Mouse (Mus musculus) intestine, embryonic 14.5 days (tissue): ENCODE results near the gene Cmtr2. TPM values are rescaled to one million over a fixed set of nuclear protein-coding genes. Genes with fewer than 3 reads are reported as not detected.

Experiments used
- ATAC-seq: fragments of 200-750 bp; cut with Nextera tagmentation; replicated peaks from 2 replicates; pipeline ENCODE4 v1.8.0; 2017; ENCODE audit warnings: low read depth, moderate number of reproducible peaks, moderate TSS enrichment, moderate library complexity; ENCODE audit not compliant: low FRiP score, low TSS enrichment
- DNase-seq: peaks from one replicate; pipeline ENCODE4 v3.0.0-alpha.2; 2018; ENCODE audit warnings: low spot score
- H3K27ac ChIP-seq: fragments of 300-500 bp; sonication (generic); 2 replicates; pipeline ENCODE4 v1.5.1; 2014; ENCODE audit warnings: low read depth, mild to moderate bottlenecking, control low read depth
- H3K27me3 ChIP-seq: fragments of 300-500 bp; sonication (generic); replicated peaks from 2 replicates; pipeline ENCODE4 v1.6.1; 2014; ENCODE audit warnings: low read length, control low read depth; ENCODE audit not compliant: control insufficient read depth, insufficient read depth
- H3K36me3 ChIP-seq: fragments of 300-500 bp; sonication (generic); 2 replicates; pipeline ENCODE4 v1.6.1; 2014; ENCODE audit warnings: low read length, control low read depth; ENCODE audit not compliant: control insufficient read depth, insufficient read depth
- H3K4me1 ChIP-seq: fragments of 300-500 bp; sonication (generic); replicated peaks from 2 replicates; pipeline ENCODE4 v1.6.1; 2014; ENCODE audit warnings: low read length, control low read depth, mixed read lengths; ENCODE audit not compliant: control insufficient read depth, insufficient read depth
- H3K4me2 ChIP-seq: fragments of 300-500 bp; sonication (generic); 2 replicates; pipeline ENCODE4 v1.6.1; 2014; ENCODE audit warnings: low read length
- H3K4me3 ChIP-seq: fragments of 300-500 bp; sonication (generic); 2 replicates; pipeline ENCODE4 v1.5.1; 2014; ENCODE audit warnings: low read depth, low read length, control low read depth, mixed read lengths
- H3K9ac ChIP-seq: fragments of 300-500 bp; sonication (generic); 2 replicates; pipeline ENCODE4 v1.6.1; 2014; ENCODE audit warnings: mild to moderate bottlenecking, low read length
- H3K9me3 ChIP-seq: fragments of 300-500 bp; sonication (generic); 2 replicates; pipeline ENCODE4 v1.6.1; 2016; ENCODE audit warnings: low read length, control low read depth; ENCODE audit not compliant: control insufficient read depth
- WGBS: fragments of 180-500 bp; shearing (Covaris S2); extraction: QIAGEN DNeasy Blood & Tissue Kit; methylation state at CpG from one replicate; pipeline ENCODE4 v1.1.7; 2014; 5-methylcytosine and 5-hydroxymethylcytosine counted together
- polyA plus RNA-seq: library from polyadenylated mRNA; unstranded; fragments of >200 nt; fragmentation: Nextera tagmentation; extraction: Ambion mirVana; gene quantifications from 2 replicates; pipeline ENCODE4 v1.2.1, GENCODE M21; 2014

Cmtr2 gene
- polyA plus RNA-seq, 1 experiment from 2014 or later = 9.4 TPM

DNA sequence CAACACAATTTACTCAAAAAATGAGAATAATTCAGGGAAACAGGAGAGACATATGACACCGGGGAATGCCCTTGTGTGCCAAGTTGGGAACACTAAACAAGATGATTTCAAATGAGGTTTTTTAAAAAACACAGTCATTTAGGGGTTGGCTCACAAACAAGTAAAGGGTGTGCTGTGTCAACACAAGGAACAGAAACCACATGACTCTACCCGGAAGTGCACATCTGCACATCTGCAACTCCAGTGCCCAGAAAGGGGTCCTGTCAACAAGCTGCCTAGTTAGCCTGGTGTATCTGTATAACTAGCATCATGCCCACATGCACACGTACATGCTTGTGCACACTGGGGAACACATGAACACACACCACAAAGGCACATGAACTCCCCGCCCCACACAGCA lies 29.9 kb upstream of the Cmtr2 start:
- no peak for ATAC-seq
- Histone ChIP-seq H3K9me3 (no peaks in the 10 kb centered on the region), H3K27ac (no peak overlapping the region), H3K36me3 (no peaks in the 10 kb centered on the region), H3K27me3 (no peaks in the 10 kb centered on the region), H3K4me2 (no peak overlapping the region), H3K4me3 (no peak overlapping the region), H3K9ac (no peak overlapping the region), H3K4me1 (no peaks in the 10 kb centered on the region)
- 80% methylated on average over 4 of the region's 4 CpGs for WGBS
- no peak for DNase-seq

DNA sequence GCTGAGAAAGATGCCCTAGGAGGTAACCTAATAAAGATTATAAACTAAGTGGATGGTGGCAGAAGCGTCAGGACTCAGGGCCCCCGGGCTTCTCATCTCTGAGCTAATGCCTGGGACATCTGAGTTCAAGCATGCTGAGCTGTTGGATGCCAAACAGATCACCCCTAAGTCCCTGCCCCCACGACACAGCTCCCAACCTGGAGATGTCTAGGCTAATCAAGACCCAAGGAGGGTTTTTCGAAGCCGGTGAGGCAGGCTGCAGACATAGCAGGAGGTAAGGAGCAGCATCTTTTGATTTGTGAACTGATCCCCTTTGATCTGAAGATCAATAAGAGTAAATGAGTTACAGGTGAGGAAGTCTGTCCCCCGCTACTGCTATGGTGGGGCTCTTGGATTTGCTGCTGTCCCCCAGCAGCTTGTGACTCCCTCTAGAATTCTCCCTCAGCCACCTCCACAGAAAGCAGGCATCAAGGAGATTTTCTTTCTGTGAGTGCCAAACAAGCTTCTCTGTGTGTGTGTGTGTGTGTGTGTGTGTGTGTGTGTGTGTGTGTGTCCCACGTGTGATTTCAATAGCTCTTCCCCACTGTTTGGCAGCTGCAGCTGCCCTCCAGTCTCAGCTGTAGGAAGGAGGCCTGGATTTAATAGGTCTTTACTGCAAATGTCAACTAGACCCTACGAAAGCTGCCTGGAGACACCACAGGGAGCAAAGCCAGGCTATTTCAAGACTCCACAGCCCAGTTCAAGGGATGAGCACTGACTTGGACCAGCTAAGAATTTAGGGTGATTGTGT lies 26.3 kb upstream of the Cmtr2 start:
- Histone ChIP-seq H3K36me3 (no peaks in the 10 kb centered on the region), H3K9me3 (no peaks in the 10 kb centered on the region), H3K27me3 (no peaks in the 10 kb centered on the region), H3K4me1 (no peaks in the 10 kb centered on the region), H3K4me3 (no peak overlapping the region), H3K27ac (no peak overlapping the region), H3K4me2 (no peak overlapping the region), H3K9ac (no peak overlapping the region)
- DNase-seq (no peak), ATAC-seq (no peak)
- WGBS = 21% methylated on average over 8 of the region's 8 CpGs

DNA sequence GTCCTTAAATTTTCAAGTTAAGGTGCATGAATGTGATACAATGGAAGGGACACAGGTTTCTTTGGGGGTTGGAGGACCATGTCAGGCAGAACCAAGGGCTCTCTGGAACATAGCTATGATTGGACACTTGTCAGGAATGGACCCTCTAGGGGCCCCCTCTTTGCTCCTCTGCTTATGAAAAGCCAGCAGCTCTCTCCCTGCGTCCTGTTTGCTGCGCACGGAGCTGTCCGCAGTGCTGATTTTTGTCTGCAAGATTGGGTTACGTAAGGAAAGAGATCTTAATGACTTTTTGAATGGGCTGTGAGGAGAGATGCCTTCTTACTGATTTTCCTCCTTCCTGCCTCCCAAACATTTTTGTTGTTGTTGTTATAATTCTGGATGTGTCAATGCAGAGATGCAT lies 18.8 kb upstream of the Cmtr2 start:
- 2% methylated on average over 5 of the region's 5 CpGs for WGBS
- no peaks in the 10 kb centered on the region for H3K9me3 ChIP-seq
- H3K27ac ChIP-seq = no peak overlapping the region
- H3K4me1 ChIP-seq = no peaks in the 10 kb centered on the region
- H3K4me3 ChIP-seq = no peak overlapping the region
- H3K4me2 ChIP-seq = no peak overlapping the region
- DNase-seq = peak; percentile 88
- no peaks in the 10 kb centered on the region for H3K27me3 ChIP-seq
- H3K36me3 ChIP-seq = no peaks in the 10 kb centered on the region
- no peak for ATAC-seq
- H3K9ac ChIP-seq = no peak overlapping the region

DNA sequence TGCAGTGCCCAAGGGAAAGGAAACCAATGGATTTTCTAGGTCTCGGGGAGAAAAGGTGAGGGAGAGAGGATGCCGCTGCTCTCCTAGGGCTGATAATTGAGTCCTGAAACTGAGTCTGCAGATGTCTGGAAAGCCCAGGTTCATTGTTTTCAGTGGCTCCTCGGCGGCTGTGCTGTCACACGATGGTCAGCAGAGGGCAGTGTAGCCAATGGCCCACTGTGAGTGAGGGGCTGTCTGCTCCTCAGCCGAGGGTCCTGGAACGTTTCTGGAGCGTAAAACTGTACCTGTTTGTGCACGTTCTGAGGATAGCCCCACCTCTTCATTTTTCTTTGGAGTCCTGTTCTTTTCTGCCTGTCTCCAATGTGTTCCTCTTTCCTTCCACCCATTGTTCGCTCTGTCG lies 13.7 kb upstream of the Cmtr2 start:
- Histone ChIP-seq H3K36me3 (no peaks in the 10 kb centered on the region), H3K27ac (no peak overlapping the region), H3K4me2 (no peak overlapping the region), H3K4me3 (no peak overlapping the region), H3K27me3 (no peaks in the 10 kb centered on the region), H3K9ac (no peak overlapping the region), H3K9me3 (no peaks in the 10 kb centered on the region), H3K4me1 (no peaks in the 10 kb centered on the region)
- DNase-seq = no peak
- WGBS = 30% methylated on average over 11 of the region's 11 CpGs
- ATAC-seq = no peak

DNA sequence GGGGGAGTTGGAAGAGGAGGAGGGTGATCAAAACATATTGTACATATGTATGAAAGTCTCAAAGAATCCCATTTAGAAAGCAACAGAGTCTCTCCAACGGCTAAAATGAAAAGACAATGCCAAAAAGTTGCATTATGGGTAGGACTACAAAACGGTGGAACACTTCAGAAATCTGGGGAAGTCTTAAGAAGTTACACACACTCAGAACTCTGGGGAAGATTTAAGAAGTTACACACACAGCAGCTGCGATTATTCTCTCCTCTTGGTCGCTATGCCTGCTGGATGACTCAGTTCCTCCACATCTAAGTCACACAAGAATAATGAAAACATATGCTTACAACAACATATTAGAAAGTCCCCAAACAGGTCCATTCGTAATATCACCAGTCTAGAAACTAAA lies 788 bp downstream of the Cmtr2 start:
- Histone ChIP-seq H3K4me2 (no peak overlapping the region), H3K9me3 (no peaks in the 10 kb centered on the region), H3K4me3 (no peak overlapping the region), H3K27ac (no peak overlapping the region), H3K27me3 (no peaks in the 10 kb centered on the region), H3K4me1 (no peaks in the 10 kb centered on the region; the same call in 1 of the 2 replicates), H3K9ac (no peak overlapping the region), H3K36me3 (peaks cover 3% of the 10 kb centered on the region)
- ATAC-seq (no peak), DNase-seq (no peak)
- WGBS = 77% methylated on average over 5 of the region's 5 CpGs

DNA sequence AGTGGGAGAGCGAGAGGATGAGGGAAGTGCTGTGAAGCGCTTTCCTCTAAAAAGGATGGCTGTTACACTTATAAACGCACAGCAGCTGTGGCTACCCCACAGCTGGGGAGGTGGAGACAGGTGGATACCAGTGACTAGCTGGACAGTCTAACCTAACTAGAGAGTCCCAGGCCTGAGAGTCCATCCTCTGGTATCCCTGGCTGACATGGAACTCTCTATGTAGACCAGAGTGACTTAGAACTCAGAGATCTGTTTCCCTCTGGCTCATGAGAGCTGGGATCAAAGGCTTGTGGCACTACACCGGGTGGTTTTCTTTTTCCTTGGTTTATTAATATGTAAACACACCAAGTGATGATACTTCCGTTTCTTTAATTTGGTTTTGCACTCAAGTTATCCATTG lies 1.7 kb downstream of the Cmtr2 start:
- peak overlapping the region; percentile 71 for H3K4me2 ChIP-seq
- peak; percentile 48 for ATAC-seq
- H3K36me3 ChIP-seq = peaks cover 13% of the 10 kb centered on the region
- peak; percentile 51 for DNase-seq
- no peaks in the 10 kb centered on the region; the same call in 1 of the 2 replicates for H3K4me1 ChIP-seq
- 0 out of 2 replicates have a peak overlapping the region, but pooled peaks have one; percentile 16 for H3K9ac ChIP-seq
- H3K27me3 ChIP-seq = no peaks in the 10 kb centered on the region
- no peaks in the 10 kb centered on the region for H3K9me3 ChIP-seq
- 29% methylated on average over 5 of the region's 5 CpGs for WGBS
- no peak overlapping the region for H3K27ac ChIP-seq
- peak overlapping the region; percentile 57 for H3K4me3 ChIP-seq

DNA sequence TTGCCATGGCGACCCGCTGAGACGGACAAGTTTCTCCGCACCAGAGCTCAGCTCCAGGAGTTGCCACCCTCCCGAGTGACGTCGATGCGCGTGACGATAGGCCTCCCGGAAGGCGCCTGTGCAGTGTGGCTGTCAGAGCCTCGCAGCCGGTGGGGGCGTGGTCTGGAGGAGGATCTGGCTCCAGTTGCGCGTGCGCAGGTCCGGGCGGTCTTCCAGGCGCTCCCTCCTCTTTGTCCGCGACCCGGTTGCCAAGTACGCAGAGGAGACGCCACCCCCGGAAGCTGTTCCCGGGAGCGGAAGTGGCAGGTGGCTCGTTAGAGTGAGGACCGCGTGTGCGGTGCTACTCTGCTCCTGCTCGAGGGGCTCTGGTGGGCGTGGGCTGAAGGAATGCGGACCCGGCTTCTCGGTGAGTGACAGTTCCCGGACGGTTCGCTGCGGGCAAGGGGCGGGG lies 2.2 kb downstream of the Cmtr2 start:
- Histone ChIP-seq H3K36me3 (peaks cover 18% of the 10 kb centered on the region), H3K27ac (no peak overlapping the region), H3K27me3 (no peaks in the 10 kb centered on the region), H3K9me3 (no peaks in the 10 kb centered on the region), H3K9ac (peak overlapping the region; percentile 42), H3K4me2 (peak overlapping the region; percentile 71), H3K4me1 (no peaks in the 10 kb centered on the region; the same call in 1 of the 2 replicates), H3K4me3 (peak overlapping the region; percentile 57)
- DNase-seq = peak; percentile 98
- peak; percentile 99 for ATAC-seq
- under 1% methylated on average over 41 of the region's 43 CpGs for WGBS

DNA sequence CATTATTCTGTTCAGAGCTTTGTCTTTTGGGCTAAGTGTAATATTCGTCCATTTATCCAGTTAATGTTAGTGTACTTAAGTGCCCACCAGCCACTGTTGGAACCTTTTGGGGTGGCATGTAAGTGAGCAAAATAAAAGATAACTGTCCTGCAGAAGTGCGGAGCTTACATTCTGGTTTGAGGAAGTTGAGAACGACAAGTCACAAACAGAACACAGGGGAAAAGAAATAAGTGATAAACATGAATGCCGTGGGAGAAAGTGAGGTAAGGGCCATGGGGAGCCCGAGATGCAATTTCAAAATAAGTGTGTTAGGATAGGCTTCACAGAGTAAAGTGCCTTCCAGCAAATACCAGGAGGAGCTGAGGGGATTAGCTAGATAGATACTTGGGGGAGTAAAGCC lies 3.0 kb downstream of the Cmtr2 start:
- no peak overlapping the region for H3K9ac ChIP-seq
- DNase-seq (no peak), ATAC-seq (no peak)
- H3K27ac ChIP-seq = no peak overlapping the region
- no peaks in the 10 kb centered on the region for H3K27me3 ChIP-seq
- WGBS = 66% methylated on average over 5 of the region's 5 CpGs
- H3K9me3 ChIP-seq = no peaks in the 10 kb centered on the region
- H3K36me3 ChIP-seq = peaks cover 26% of the 10 kb centered on the region
- peak overlapping the region; percentile 57 for H3K4me3 ChIP-seq
- H3K4me2 ChIP-seq = peak overlapping the region; percentile 71
- H3K4me1 ChIP-seq = no peaks in the 10 kb centered on the region; the same call in 1 of the 2 replicates

DNA sequence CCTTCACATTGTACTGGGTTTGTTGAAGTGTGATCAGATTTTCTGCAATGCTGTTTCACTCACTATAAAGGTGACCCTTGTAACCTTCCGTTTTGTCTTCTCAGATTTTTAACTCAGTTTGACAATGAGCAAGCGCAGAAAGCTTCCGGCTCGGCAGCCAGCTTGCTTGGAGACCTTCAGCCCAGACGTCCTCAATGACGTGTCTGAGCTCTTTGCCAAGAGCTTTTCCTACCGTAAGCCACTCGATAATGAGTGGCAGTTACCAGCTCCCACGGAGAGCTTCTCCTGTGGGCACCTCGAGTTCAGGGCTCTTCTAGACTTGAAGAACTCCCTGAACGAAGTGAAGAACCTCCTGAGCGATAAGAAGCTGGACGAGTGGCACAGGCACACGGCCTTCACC lies 5.5 kb downstream of the Cmtr2 start:
- H3K27ac ChIP-seq = no peak overlapping the region
- H3K4me3 ChIP-seq = no peak overlapping the region
- H3K27me3 ChIP-seq = no peaks in the 10 kb centered on the region
- 92% methylated on average over 14 of the region's 14 CpGs for WGBS
- DNase-seq = no peak
- no peaks in the 10 kb centered on the region for H3K9me3 ChIP-seq
- ATAC-seq = no peak
- no peak overlapping the region for H3K4me2 ChIP-seq
- no peaks in the 10 kb centered on the region; the same call in 1 of the 2 replicates for H3K4me1 ChIP-seq
- peaks cover 31% of the 10 kb centered on the region for H3K36me3 ChIP-seq
- no peak overlapping the region for H3K9ac ChIP-seq
